Mouse (Mus musculus): ENCODE results near the gene Zfpm1.

Zfpm1 gene

GRCm38 (mm10) chr8:122277204-122277995 lies 4.5 kb upstream of the Zfpm1 start:
- DNase-seq, result peak; percentile 46

DNA sequence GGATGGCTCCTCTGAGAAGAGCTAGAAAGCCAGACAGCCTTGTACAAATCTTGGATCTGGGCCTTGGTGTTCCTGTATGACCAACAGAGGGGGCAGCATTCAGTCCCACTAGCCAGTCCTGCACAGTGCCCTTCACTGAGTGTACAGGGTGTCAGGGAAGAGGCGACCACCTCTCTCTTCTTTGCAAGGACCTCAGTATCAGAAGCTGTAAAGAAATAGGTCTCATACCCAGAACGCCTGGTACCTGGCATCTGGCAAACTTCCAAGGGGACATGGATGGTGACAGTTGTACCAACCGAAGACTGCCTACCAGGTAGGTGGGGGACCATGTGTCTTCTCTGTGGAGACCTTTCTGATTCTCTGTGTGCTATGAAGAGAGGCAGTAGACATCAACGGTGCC lies 1.8 kb upstream of the Zfpm1 start:
- no peak for DNase-seq

GRCm38 (mm10) chr8:122280588-122281316 lies 1.2 kb upstream of the Zfpm1 start:
- DNase-seq, result peak; percentile 87

DNA sequence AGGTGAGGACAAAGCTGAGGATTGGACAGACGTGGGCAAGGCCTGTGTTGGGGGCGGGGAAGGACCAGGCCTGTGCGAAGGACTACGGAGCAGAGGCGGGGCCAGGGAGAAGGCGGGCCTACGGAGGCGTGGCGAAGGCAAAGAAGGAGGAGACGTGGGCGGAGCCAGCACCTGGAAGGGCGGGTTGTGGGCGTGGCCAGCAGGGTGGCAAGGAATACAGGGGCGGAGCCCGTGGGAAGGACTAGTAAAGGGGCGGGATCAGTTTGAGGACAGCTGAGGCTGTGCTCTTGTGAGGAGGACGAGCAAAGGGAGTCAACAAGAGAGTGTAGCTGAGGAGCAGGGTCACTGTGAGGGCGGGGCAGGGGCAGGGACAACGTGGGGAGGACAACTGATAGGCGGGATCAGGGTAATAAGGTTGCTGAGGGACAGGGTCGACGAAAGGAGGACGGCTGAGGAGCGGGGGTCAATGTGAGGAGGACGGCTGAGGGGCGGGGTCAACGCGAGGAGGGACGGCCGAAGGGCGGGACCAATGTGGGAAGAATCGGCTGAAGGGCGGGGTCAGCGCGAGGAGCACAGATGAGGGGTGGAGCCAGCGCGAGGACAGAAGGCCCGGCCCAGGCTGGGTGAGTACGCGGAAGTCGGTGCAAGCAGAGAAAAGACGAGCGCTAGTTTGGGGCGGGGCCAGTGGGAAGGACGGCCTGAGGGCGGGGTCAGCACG lies 465 bp upstream of the Zfpm1 start:
- DNase-seq, result peak; percentile 100

DNA sequence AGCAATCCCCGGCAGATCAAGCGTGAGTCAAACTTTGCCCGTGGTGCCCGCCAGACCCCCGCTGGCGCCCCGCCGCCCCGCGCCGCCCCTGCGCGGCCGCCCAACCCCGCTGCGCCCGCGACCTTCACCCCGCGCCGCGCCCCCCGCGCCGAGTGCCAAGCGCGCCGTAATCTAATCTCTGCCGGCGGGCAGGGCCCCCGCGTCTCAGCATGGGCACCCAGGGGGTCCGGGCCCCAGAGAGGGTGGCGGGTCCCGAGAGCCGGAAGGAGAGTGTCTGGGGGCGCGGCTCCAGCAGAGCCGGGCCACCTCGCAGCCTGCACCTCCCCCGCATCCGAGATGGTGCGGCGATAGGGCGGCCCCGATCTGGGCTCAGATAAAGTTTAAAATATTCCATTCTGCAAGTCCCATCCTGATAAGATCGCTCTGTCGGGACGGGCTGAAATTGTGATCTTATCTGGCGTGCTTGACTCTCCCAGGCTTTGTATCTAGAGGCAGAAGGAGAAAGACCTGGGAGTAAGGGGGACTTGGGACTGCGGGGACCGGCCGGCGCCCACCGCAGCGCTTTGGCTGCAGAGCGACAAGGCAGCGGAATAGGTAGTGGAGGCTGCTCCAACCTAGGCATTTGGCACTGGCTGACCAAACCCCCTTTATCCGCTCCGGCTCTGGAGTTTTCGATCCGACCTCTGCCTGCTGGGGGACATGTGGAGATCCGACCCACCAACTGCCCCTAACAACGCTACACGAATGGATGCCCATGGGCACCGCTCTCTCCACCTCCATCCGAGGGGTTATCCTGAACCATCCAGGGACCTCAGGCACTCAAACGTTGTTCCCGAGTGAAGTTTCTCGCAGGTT lies 787 bp downstream of the Zfpm1 start:
- DNase-seq, result peak; percentile 64

DNA sequence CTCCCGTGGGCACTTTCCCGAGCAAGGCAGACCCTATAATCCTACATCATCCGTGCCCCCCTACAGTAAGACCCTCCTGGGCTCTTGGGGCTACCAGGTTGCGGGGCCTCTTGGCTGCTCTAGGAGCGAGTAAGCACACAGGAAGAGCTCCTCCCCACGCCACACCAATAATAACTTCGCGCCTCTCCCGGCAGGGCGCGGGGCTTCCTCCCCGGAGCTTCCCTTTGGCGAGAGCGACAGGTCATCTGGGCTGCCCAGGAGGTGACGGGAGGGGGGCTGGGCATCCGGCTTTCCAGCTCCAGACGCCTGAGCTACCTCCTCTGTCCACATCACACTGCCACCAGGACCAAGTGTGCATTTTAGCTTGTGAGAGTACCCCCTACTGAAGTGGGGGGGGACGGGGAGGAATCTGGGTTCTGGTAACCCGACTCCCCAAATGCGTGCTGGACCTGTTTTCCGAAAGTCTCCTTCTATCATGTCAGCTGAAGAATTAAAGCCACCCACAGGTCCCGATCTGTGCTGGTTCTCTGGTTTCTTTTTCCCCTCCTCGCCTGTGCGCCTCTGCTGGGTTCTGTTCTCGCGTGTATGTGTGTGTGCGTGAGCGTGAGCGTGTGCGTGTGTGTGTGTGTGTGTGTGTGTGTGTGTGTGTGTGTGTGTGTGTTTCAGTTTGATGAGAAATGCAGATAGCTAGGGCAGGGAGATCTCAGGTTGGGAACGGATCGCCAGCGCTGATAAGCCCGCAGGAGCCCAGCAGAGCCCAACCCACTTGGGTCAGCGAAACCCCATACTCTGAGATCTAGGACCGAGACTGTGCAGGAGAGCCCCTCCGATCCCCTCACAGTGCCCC lies 1.6 kb downstream of the Zfpm1 start:
- DNase-seq, result peak; percentile 77

GRCm38 (mm10) chr8:122284203-122284658 lies 2.3 kb downstream of the Zfpm1 start:
- DNase-seq, result peak; percentile 72

- peak; percentile 87 for DNase-seq
Observed at GRCm38 (mm10) chr8:122284659-122285261, 2.8 kb downstream of the Zfpm1 start.

DNA sequence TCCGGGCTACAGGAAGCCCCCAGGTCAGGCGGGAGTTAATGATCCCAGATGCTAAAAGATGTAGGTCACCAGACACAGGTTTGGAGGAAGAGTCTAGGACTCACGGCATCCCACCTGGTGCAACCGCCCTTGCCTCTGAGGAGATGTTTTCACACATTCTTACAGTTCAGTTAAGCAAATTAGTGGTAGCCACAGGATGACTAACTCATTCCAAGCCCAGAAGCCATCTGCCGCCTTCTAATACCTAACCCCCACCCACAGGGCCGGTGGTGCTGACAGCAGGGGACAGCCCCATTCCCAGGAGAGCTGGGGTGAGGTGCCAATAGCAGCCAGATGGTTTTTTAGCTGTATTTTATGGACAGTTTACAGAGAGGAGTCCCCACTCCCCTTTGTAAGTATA lies 3.8 kb downstream of the Zfpm1 start:
- DNase-seq, result no peak

GRCm38 (mm10) chr8:122286899-122287298 lies 5.0 kb downstream of the Zfpm1 start:
- peak; percentile 93 for DNase-seq

DNA sequence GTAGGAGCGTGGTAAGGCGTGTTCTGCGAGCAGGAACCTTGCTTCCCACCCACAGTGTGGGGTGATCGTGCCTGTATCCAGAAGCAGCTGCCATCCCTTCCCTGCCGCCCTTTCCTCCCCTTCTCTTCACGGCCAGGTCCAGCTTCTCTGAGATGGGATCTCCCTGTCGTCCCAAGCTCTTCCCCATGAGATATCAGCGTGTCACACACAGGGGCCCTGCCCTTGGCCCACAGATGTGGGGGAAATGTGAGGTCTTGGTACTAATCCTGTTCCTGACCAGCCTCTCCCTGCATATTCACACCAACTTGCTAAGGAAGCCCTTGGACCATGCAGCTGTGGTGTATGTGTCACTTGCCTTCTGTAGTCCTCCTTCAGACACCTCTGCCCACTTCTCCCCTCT lies 5.8 kb downstream of the Zfpm1 start:
- DNase-seq, result peak; percentile 84

- DNase-seq, result no peak
Observed at GRCm38 (mm10) chr8:122288344-122288743, 6.4 kb downstream of the Zfpm1 start.

GRCm38 (mm10) chr8:122291075-122291474 lies 9.1 kb downstream of the Zfpm1 start:
- DNase-seq, result peak; percentile 60

DNA sequence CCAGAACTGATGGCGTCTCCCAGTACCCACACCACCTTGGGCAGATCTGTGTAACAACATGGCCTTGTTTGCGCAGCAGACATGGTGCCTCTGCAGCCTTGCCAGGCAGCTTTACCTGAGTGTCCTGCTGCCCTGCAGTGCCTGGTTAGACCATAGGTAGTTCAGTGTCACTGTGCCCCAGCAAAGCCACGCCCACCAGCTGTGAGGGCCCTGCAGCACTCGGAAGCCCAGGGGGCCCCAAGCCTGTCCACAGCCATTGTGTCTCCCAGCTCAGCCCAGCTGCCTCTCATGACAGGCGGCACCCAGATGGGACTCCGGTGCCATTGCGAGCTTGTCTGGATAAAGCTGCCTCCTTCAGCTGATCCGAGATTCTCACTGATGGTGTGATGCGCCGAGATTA lies 9.6 kb downstream of the Zfpm1 start:
- peak; percentile 73 for DNase-seq

- peak; percentile 62 for DNase-seq
Observed at GRCm38 (mm10) chr8:122293484-122293883, 11.5 kb downstream of the Zfpm1 start.

GRCm38 (mm10) chr8:122294273-122294683 lies 12.3 kb downstream of the Zfpm1 start:
- DNase-seq, result peak; percentile 90

- no peak for DNase-seq
Observed at GRCm38 (mm10) chr8:122295389-122295788, 13.4 kb downstream of the Zfpm1 start.

- DNase-seq, result peak; percentile 71
Observed at GRCm38 (mm10) chr8:122296173-122297001, 14.4 kb downstream of the Zfpm1 start.

DNA sequence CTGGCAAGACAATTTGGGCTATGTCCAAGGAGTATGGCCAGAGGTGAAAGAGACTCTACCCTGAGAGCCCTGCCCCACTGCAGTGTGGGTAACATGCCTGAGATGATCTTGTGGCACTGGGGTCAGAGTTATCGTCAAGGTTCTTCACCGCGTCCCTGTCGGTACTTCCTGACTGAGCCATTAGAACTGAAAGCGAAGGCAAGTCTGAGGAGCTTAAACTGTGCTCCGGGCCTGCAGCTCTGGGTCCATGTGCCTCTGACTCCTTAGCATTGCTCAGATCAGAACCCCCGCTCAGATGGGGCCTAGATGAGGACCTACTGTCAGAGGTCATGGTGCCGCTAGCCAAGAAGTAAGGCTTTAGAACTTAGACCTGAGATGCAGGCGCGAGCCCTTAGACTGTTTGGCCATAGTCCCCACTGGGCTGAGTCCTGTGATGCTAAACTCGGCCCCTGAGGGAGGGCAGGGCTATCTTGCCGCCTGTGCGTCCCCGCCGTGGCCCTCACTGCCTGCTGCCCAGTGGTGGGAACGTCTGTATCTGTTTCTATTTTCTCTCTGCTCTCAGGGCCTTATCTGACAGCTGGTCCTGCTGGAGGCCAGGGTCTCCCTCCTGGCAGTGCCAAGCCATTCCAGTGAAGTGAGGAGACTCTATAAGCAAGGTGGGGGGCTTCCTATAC lies 17.8 kb downstream of the Zfpm1 start:
- DNase-seq, result peak; percentile 31
